Mouse (Mus musculus) urinary bladder, postnatal 14 days (tissue): ENCODE results near the gene Hoxb6.
A peak's percentile ranks its signal among the peaks of the same experiment; 100 is the strongest.

Experiments
- DNase-seq: peaks from one replicate; pipeline ENCODE4 v3.0.0; 2021; ENCODE audit warnings: low spot score

The Hoxb6 gene

GRCm38 (mm10) chr11:96285771-96286738 lies 6.2 kb upstream of the Hoxb6 start, which contains the start of gene Hoxb7:
TSS of gene Hoxb7 (plus strand) at chr11:96286623.
- peak; percentile 75 for DNase-seq

- DNase-seq: peak; percentile 52
These were observed 5.4 kb upstream of the Hoxb6 start for GRCm38 (mm10) chr11:96286739-96287385.

- no peak for DNase-seq
These were observed 4.9 kb upstream of the Hoxb6 start for GRCm38 (mm10) chr11:96287411-96287810.

- DNase-seq: no peak
These were observed 3.6 kb upstream of the Hoxb6 start for GRCm38 (mm10) chr11:96288455-96289221.

- DNase-seq: no peak
These were observed 3.0 kb upstream of the Hoxb6 start for GRCm38 (mm10) chr11:96289293-96289692.

- DNase-seq: no peak
These were observed 2.4 kb upstream of the Hoxb6 start for GRCm38 (mm10) chr11:96289837-96290236.

GRCm38 (mm10) chr11:96290705-96291355 lies 1.4 kb upstream of the Hoxb6 start:
- DNase-seq: no peak

- DNase-seq: no peak
These were observed 457 bp downstream of the Hoxb6 start for GRCm38 (mm10) chr11:96292565-96293301.

GRCm38 (mm10) chr11:96293302-96293921 lies 1.1 kb downstream of the Hoxb6 start:
- no peak for DNase-seq

GRCm38 (mm10) chr11:96294245-96295091 lies 2.2 kb downstream of the Hoxb6 start:
- peak; percentile 87 for DNase-seq

GRCm38 (mm10) chr11:96295092-96295835 lies 3.0 kb downstream of the Hoxb6 start:
- DNase-seq: peak; percentile 64

- DNase-seq: no peak
These were observed 4.7 kb downstream of the Hoxb6 start for GRCm38 (mm10) chr11:96296997-96297396.

GRCm38 (mm10) chr11:96297428-96297827 lies 5.2 kb downstream of the Hoxb6 start:
- no peak for DNase-seq

- no peak for DNase-seq
These were observed 5.8 kb downstream of the Hoxb6 start for GRCm38 (mm10) chr11:96297968-96298635.

GRCm38 (mm10) chr11:96298895-96299667 lies 6.8 kb downstream of the Hoxb6 start:
- DNase-seq: peak; percentile 75

GRCm38 (mm10) chr11:96299781-96300180 lies 7.5 kb downstream of the Hoxb6 start:
- no peak for DNase-seq

- no peak for DNase-seq
These were observed 8.2 kb downstream of the Hoxb6 start for GRCm38 (mm10) chr11:96300354-96301063.
